Mouse (Mus musculus) frontal cortex, postnatal 25 days (tissue): Measurements from ENCODE around the gene Mfsd1.

Source experiments
- DNase-seq, 2 experiments: peaks; one replicate each; pipeline ENCODE4 v3.0.0; 2022; ENCODE audit warnings: low spot score in 2 of 2

Gene Mfsd1

DNA sequence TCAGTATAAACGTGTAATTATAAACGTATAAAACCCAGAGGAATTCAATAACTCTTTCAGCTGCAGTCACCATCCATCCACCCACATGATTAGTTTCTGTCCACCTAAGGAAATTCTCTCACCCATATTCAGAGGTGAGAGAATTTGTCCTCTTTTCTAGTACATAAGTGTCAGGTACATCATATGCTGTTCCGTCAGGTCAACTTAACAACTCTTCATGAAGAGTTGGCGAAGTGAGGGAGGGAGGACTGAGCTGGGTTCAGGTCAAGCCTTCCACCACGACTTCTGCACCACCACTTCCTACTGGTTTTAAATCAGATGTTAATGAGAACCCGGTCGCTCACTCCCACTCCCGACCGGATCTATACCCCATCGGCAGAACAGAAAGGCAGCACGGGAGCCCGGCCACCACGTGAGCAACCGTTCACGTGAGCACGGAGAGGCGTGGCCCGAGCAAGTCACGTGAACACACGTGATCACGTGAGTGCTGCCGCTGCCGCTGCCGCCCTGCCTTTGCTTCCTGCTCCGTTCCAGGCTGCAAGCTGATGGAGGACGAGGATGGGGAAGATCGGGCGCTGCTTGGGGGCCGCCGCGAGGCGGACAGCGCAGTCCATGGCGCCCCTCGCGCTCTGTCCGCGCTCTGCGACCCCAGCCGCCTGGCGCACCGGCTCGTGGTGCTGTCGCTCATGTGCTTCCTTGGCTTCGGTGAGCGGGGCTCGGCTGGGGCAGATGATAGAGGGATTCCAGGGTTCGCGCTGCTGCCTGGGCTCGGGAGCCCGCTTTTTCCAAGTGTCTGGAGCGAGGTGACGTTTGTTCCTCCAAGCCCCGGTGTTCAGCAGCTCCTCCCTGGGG lies at the start of gene Mfsd1:
TSS of gene Mfsd1 (plus strand) at position 469 of the 852 bp plus-strand sequence.
- DNase-seq, result peak; percentile 77 to 78

DNA sequence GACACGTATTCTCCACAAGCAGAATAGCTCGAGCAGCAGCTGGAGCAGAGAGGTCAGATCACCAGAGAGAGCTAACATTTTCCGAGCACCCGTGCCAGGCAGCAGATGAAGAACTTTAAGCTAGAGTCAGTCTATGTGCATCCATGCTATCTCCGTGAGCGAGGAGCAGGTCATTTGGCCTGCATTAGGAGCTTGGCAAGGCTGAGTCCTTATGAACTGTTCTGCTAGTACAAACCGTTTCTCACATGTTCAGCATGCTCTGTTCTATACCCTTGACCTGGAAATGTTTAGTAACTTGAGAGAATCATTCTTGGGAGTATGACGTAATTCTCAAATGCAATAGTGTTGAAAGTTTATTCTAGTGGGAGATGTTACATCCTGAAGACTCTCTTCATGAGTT lies 38.9 kb upstream of the Mfsd1 start:
- DNase-seq, result no peak

DNA sequence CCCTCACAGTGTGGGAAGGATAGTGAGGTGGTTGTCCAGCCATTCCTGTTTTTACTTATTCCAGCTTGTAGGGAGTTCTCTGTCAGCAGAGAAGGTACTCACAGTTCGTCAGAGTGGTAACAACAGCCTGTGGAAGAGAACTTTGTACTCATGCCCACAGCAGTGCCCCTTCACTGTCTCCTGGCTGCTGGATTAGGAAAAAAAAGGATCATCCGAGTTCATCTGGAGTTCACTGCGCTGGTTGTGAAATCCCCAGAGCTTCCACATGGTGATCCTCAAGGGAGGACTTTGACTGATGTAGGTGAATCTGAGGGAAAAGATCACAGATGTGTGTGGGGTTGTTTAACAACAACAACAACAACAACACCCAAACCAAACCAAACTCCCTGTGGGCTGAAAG lies 31.3 kb upstream of the Mfsd1 start:
- no peak for DNase-seq

DNA sequence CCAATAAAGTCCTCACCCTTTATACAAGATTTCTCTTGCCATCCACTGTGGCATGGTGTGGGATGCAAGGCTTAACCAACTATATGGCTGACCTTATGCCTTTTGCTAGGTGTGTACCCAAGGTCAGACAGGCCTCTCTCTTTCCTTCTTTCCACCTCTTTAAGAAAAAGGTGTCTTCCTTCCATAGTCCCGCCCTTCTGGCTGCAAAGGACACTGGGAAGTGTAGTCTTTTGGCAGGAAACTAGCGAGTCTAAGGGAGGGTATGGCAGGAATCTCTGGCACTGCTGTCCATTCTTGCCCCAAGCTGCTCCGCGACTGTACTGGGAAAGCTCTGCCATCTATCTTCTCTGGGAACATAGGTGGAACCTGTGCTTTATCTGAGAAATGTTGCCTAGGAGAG lies 29.3 kb upstream of the Mfsd1 start:
- no peak for DNase-seq

DNA sequence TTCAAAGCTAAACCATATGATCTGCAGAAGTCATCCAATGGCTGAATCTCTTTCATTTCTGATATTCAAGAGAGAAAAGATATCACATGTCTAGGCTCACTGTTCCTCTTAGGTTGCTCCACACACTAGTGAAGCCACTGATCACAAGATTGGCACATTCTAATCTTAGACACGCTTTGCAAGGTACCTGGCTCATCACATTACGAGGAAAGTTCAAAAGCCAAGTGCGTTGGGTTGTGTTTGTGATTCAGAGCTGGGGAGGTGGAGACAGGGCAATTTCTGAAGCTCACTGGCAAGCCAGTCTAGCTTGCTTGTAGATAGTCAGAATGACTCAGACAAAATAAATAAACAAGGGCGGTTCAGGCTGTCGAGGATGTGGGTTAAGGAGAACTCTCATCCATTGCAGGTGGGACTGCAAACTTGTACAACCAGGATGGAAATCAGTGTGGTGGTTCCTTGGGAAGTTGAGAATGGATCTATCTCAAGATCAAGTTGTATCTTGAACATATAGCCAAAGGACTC lies 28.6 kb upstream of the Mfsd1 start:
- DNase-seq, result no peak

DNA sequence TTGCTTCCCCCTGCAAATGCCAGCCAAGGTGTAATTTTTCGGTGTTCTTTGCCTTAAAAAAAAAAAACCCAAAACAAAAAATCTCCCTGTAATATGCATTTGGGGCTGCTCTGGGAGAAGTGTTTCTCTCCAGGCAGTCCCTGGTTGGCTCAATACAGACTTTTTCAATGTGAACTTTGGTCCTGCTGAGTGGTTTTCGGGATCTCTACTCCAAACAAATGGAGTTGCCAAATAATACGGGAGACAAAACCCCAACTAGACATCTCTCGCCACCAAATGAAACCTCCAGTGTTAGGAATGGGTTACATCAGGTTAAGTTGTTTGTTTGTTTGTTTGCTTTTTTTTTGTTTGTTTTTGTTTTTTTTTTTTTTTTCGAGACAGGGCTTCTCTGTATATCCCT lies 27.3 kb upstream of the Mfsd1 start:
- no peak for DNase-seq

DNA sequence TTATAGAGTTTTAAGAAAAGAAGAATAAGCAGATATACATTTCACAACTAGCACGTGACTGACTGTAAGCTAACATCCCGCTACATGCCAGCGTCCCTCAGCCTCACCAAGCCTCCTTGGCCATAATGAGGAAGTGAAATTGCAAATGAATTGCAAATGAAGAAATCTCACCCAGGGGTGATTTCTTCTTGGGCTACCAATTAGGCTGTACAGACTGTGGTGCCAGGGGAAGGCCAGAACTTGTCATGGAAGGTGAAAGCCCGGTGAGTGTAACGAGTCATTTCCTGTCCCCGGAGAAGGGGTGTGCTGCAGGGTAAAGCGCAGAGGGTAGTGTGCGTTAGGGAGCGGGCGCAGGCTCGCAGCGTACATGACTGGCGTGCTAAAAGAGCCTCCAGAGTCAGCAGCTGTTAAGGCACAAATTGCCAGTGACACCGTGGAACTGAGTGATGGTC lies 25.3 kb upstream of the Mfsd1 start:
- DNase-seq, result no peak

DNA sequence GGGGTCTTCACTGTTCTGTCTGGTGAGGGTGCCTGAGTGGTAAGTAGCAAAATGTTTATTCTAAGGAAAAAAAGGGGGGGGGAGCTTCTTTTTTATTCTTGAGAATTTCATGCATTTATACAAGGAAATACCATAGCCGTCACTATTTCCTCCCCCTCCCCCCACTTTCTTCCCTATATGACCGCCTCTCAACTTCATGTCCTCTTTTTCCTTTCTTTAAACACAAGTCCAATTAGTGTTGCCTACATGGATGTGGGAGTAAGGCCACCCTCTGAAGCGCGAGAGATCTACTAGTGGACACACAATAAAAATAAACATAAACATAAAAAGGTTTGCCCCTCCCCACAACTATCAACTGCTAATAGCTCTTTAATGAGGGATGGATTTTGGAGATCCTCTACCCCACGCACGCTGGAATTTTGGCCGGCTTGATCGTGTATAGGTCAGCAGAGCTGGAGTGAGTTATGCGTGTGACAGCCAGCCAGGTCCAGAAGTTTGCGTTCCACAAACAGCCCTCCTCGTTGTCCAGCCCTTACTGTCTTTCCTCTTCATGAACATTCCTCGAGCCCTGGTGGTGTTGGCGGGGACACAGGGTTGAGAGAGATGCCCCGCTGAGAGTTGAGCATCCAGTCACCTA lies 24.7 kb upstream of the Mfsd1 start:
- DNase-seq, result no peak

DNA sequence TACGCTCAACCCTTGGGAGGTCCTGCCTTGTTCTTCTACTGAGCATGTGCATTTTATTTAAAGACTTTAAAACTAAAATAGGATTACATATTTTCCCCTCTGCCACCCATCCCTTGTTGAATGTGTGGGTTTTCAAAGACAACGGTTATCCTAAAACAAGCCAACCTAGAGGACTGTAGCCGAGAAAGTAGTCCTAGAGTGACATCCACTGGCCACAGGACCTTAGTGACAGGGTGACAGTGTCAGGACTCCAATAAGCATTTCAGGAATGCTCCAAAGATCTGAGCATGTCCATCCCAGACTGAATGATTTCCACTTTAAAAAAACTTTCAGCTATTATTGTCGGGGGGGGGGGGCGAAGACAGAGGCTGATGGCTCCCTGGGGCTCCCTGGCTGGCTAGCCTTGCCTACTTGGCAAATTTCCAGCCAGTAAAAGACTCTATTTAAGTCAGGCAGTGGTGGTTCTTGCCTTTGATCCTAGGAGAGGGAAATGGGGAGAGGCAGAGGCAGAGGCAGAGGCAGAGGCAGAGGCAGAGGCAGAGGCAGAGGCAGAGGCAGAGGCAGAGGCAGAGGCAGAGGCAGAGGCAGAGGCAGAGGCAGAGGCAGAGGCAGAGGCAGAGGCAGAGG lies 17.7 kb upstream of the Mfsd1 start:
- DNase-seq, result no peak

DNA sequence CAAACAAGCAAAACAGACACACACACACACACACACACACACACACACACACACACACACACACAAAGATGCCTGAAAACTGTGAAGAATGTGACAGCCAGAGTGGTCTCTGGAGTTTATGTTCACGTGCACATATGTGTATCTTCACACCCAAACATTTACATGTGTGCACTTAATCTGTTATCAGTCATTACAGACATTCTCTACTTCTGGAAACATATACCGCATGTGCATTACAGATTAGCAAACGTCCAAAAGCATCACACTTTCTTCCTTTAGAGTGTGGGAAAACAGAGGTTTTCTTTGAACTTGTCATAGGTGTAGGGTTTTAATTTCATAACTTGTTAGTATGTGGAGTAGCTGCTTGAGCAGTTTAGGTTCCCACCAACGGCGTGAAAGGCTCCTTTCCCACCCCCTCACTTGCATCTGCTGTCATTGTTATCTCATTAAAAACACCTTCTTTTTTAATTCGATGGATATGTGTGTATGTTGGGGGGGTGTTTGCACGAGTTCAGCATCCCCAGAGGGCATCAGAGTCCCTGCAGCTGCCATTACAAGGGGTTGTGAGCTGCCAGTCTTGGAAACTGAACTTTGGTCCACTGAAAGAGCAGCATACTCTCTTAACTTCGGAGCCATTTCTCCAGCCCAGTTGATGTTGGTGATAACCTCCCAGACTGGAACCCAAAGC lies 16.9 kb upstream of the Mfsd1 start:
- DNase-seq, result no peak

DNA sequence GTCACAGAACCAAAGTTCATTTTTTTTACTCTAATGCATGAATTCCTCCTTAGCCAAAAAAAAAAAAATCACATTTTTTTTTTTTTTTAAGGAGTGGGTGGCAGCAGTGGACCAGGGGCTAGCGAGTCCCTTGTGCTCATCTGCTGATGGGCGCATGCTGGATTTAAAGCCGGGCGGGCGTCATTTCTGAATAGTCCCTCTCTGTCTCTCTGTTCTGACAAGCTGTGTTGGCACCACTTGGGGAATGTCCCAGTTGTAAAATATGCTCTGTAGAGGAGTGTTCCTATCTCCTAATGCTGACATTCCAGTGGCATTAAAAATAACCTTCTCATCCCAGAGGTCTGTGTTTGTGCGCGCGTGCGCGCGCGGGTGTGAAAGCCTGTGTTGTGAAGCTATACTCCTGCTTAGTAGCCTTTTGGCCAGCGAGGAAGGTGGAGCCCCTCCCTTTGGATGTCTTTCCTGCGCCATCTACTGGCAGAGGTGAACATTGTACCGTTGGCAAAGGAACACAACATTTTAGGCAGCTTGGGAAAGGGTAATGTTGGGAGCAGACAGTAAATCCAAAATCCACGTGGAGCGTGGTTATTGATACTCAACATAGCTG lies 14.4 kb upstream of the Mfsd1 start:
- DNase-seq, result peak; percentile 33 to 58

DNA sequence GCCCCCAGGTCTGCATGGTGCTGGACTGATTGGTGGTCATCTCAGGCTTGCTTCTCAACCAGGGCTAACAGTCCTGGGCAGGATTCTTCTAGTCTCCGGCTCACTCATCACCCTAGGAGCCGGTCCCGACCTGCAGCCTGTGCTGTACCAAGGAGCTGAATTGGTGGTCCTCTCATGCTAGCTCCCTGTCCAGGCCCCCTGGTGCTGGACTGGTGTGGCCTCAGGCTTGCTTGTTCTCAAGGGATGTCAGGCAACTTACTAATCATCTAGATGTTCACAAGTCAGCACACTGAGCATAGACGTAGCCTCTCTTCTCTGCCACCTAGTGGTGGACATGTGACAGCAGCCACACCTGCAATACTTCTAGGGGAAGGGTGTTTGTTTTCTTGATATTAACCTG lies 9.6 kb upstream of the Mfsd1 start:
- DNase-seq, result peak in 1 of 2 experiments; percentile 4

DNA sequence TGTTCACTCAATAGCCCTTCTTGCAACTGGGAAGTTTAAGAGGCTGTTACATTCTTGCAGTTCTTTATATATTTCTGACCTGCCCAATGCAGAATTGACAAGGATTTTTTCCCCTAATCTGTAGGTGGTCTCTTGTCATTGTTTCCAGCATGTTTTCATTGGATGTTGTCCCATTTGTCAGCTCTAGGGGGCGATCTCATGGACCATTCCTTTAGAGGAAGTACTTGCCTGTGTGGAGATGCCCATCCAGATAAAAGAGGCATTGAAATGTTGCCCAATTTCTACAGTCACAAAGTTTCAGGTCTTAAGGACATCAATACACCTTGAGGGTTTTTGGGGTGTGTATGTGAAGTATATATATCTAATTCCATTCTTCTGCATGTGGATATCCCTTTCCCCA lies 9.0 kb upstream of the Mfsd1 start:
- no peak for DNase-seq

DNA sequence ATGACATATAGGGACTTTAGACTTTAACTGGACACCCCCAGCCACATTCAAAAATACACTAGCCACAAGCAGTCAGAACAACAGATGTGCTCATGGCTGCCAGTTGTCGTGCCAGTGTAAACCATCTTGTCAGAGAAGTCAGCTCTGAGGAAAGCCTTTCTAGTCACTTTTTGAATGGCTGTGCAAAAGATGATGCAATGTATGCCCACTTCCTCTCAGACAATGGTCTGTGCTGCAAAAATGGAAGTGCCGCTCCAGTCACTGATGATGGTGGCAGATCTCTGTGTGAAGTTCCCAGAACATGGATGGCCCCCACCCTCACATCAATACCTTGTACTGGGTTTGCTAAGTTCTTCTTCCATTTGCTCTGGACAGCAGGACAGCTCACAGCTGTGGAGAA lies 6.3 kb upstream of the Mfsd1 start:
- DNase-seq, result no peak

DNA sequence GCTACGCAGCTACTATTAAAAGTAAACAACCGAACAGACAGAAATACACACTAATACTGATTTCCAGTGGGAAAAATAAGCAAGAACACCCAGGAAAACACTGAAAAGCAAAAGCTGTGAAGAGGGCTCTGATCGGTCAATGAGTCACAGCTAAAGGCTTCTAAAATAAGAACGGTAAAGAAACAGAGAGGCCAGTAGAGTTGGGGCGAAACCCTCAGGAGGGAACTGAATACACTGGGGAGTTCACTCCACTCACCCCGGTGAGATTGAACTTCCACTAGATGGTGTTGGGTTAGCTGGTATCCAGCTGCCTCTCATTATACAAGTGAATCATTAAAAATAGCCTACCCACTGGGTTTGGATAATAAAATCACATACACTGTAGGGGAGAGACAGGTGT lies 5.8 kb upstream of the Mfsd1 start:
- no peak for DNase-seq

DNA sequence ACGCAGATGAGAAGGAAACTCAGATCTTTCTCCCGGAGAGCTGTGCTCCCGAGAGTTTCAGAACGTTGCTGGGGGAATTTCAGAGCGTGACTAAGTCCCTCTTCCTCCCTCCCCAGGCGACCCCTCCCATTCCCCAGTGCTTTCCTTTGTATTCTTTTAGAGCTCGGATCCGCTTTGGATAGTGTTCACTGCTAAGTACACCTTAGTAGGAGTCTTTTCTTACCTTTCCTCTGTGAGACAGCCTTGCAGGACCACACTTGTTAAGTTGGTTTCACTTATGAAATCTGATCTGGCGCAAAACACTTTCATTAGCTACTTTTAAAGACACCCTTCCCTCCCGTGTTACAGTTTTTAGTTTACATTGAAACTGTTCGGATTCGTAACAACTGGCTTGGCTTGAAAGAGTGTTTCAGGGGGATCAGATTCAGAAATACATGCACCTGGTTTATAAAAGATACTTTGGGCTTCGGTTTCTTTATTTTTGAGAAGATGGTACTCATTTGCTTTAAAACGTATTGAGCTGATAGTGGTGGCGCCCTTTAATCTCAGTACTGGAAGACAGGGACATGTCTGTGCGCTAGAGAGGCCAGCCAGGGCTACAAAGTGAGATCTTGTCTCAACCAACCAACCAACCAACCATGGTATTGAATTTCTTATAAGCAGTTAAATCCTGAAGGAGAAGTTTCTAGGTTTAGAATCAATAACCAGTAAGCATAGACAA lies 744 bp downstream of the Mfsd1 start:
- no peak for DNase-seq

DNA sequence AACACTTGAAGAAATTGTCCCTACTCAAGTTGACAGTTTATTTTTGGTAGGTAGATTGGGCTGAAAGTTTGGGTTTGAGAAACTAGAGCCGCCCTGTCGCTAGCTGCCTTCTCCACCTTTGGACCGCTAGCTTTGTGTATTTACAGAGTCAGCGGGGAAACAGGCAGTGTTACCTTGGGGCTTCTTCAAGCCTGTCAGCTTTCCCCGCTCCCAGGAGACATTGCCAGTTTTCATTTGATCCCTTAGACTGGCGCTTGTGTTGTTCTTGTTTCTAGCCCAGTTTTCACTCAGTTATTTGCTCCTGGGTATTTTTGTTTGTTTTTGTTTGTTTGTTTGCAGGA lies 1.3 kb downstream of the Mfsd1 start:
- DNase-seq, result no peak

DNA sequence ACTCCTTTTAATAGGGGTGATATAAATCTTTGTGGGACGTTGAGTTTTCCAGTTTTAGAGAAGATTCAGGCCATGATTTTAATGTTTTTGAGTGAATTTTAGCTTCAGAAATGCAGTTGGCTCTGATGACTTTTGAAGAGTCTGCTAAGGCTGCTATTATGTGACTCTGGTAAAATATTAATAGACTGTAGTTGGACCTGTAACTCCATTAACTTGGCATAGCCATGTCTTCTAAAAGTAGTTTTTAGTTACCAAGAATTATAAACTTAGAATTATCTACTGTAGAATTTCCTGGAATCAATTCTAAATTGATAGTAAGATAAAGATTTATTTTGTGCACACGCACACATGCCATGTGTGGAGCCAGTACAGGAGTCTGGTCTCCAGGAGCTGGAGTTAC lies 4.0 kb downstream of the Mfsd1 start:
- no peak for DNase-seq

DNA sequence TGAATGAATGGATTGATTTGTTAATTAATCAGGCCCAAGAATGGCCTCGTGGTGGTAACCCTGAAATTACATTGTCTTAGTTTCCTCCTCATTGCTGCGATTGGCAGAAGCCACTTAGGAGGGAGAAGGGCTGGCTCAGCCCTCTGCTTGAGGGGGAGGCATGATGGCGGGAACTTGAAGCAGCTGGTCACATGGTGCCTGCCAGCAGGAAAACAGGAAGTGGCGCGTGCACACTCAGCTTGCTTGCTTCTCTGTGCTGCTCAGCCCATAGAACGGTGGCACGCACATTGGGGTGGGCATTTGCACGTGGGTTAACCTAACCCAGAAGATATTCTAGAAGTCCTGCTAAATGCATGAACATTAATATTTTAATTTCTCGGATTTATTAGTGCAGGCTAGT lies 4.9 kb downstream of the Mfsd1 start:
- no peak for DNase-seq

DNA sequence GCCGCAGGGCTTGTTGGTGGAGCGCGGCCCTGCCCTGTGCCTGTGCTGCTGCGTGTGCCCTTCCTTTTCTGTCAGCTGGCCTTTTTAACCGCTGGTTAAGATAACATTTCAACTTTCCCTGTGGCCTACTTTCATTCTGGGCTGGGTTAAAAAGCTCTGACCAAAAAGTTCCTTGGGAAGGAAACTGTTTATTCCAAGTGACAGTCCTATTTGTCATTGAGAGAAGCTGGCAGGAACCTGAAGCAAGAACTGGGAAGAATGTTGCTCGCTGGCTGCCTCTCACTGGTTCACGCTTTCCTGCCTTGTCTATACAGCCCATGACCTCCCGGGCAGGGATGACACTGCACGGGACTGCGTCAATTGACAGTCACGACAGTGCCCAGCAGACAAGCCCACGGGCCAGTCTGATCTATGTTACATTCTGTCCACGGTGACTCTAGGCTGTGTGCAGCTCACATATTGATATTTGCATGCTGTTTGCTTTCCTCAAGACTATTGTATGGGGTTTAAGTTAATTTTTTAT lies 19.1 kb downstream of the Mfsd1 start:
- no peak for DNase-seq

DNA sequence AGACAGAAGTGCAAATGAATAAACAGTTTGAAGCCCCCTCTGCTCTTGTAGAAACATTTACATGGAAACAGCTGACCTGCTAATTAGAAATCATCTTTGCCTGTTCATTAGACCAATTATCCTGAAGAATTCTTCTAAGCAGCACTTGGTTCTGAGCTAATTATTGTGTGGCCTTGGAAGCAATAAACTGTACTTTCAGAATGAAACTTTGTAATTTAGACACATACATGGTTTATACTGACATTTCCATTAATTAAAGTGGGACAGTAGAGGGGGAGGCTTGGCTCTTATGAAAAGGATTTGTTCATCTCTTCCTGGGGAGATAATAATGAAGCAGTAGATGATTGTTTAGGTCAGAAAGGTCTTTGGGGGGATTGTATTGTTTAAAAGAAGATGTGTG lies 35.7 kb downstream of the Mfsd1 start:
- DNase-seq, result no peak
